Mouse (Mus musculus) mouse embryonic stem cell (cell line): ENCODE measurements around the gene Zcchc24.

Experiments used
- in situ Hi-C, 2 experiments: fragments of 300-500 bp; cut with MboI; formaldehyde crosslinking; loops; 1 replicate in 1 of 2; 3 replicates in 1 of 2; pipeline ENCODE4 v1.14.3; 2019 to 2020; ENCODE audit warnings: low sequenced_read_pairs in 2 of 2, low pct_unique_long_range_greater_than_20kb in 1 of 2, mixed read lengths in 1 of 2; ENCODE audit not compliant: unreplicated experiment in 1 of 2

Zcchc24 gene

GRCm38 (mm10) chr14:25754531-25755484 lies 14.0 kb downstream of the Zcchc24 start:
- in situ Hi-C loops: loop anchor here in 1 of 2 experiments (10.0 kb wide), 1 partner anchor 50 kb away; no protein-coding TSS in a partner anchor

- in situ Hi-C loops: loop anchor here in 1 of 2 experiments (10.0 kb wide), 1 partner anchor 52 kb away; no protein-coding TSS in a partner anchor
These were observed 15.8 kb downstream of the Zcchc24 start for GRCm38 (mm10) chr14:25753021-25753420.

- in situ Hi-C loops: loop anchor here in 1 of 2 experiments (10.0 kb wide), 1 partner anchor 54 kb away; no protein-coding TSS in a partner anchor
These were observed 17.8 kb downstream of the Zcchc24 start for GRCm38 (mm10) chr14:25751067-25751466.

GRCm38 (mm10) chr14:25750448-25751015 lies 18.3 kb downstream of the Zcchc24 start:
- in situ Hi-C loops: loop anchor here in 1 of 2 experiments (10.0 kb wide), 1 partner anchor 54 kb away; no protein-coding TSS in a partner anchor

DNA sequence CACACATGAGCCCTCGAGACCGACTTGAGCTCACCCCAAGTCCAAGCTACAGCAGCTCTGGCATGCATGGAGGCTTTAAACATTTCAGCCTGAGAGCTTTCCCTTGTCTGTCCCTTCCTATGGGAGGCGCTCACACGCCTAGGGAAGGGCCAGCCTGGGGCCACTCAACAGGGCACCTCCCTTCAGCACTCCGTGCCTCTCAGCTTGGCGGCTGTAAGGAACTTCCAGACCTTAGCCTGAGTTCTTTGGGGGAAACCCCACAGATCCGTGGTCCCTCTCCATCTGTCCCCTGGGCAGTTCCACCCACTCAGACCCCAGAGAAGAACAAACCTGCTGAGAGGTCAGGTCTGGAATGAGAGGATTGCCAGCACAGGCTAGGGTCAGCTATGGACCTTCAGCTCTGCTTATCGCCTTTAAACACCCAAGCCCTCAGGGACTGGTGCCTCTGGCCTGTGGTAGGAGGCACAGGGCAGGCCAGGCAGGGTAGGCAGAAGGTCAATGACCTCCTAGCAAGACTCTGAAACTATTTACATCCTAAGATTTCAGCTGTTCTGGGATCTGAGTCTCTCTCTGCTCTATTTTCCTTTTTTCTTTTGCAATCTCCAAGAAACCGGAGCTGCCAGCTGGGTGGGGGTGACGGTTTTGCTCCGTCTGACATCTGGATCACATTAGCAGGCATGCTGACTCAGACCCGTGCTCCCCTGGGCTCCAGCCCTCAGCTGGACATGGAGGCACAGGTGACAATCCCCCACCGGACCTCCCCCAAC lies 19.5 kb downstream of the Zcchc24 start:
- in situ Hi-C loops: no loop called here

- in situ Hi-C loops: no loop called here
These were observed 20.7 kb downstream of the Zcchc24 start for GRCm38 (mm10) chr14:25747996-25748756.

DNA sequence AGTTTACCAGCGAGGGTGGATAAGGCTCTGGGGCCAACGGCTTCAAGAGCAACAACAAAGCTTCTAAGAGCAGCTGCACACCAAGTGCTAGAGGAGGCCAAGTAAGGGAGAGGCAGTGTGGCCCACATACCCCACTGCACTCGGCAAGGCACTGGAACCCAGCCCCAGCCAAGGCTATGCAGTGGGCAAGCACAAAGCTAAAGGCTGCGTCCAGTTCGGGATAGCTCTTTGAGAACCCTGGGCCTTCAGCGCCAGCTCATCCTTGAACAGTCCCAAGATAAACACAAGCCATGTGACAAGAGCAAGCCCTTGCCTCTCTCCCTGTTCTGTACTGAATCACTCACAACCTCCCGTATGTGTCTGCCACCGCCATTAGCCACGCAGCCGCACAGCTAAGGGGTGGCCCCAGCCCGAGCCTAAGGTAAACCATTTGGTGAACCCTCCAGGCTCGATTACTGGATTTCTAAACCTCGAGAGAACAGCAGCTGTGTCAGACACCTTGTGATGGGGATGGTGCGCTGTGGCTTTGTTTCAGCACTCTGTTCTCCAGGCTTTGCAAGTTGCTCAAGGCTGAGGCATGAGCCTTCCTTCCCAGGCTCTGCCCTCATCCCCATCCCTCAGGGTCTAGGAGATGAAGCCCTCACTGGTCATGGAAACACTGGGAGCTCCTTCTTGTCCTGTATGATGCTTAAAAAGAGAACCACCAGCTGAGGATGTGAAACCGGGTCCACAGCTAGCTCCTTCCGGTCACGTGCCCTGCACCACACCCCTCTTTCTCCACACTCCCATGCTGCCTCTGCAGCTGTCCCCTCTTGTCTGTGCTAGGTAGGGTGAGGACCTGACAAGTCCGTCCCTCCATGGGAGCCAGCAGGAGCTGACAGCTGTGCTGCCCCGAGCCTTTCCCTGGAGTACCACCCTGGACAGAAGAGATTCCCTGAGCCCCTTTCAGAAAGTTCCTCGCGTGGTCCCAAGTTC lies 21.6 kb downstream of the Zcchc24 start:
- in situ Hi-C loops: no loop called here

- in situ Hi-C loops: no loop called here
These were observed 22.5 kb downstream of the Zcchc24 start for GRCm38 (mm10) chr14:25746371-25746770.

- in situ Hi-C loops: no loop called here
These were observed 23.3 kb downstream of the Zcchc24 start for GRCm38 (mm10) chr14:25745365-25746184.

- in situ Hi-C loops: no loop called here
These were observed 25.9 kb downstream of the Zcchc24 start for GRCm38 (mm10) chr14:25742943-25743342.

- in situ Hi-C loops: no loop called here
These were observed 26.9 kb downstream of the Zcchc24 start for GRCm38 (mm10) chr14:25741840-25742367.

- in situ Hi-C loops: no loop called here
These were observed 27.6 kb downstream of the Zcchc24 start for GRCm38 (mm10) chr14:25741211-25741610.

GRCm38 (mm10) chr14:25739957-25740565 lies 28.8 kb downstream of the Zcchc24 start:
- in situ Hi-C loops: no loop called here

- in situ Hi-C loops: no loop called here
These were observed 30.2 kb downstream of the Zcchc24 start for GRCm38 (mm10) chr14:25738591-25739001.

DNA sequence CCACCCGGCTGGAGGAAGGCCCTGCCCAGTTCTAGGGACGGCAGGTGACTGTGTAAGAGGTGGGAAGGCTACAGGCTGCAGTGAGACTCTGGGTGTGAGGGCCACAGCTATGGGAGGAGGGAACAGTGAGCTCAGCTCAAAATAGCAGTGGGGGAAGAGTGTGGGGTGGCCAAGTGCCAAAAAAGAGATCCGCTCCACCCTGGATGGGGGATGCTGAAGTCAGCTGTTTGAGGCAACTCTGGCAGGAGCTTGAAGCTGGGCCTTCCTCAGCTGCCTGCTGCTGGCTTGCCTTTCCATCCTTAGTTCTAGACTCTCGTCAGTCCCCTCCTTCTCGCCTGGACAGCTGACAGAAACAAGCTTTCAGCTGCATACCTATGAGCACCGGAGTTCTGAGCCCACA lies 32.2 kb downstream of the Zcchc24 start:
- in situ Hi-C loops: no loop called here

DNA sequence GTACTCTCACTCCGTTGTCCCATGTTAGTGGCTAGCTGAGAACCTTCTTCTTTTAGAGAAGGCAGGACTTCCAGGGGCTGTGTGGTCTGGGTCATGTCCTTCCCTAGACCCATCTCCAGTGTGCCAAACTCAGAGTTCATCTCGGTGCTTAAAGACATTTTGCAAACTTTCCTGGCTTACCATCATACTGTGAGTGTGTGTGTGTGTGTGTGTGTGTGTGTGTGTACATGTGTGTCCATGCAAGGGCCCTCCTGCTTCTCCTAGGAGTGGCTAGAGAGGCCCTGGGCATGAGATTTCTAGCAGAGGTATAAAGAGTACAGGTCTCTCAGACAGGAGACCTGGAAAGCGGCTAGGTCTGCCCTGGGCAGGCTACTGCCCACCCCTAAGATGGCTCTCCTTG lies 32.7 kb downstream of the Zcchc24 start:
- in situ Hi-C loops: no loop called here
